Mouse (Mus musculus): ENCODE data around the gene Klhl24. TPM values are rescaled to one million over a fixed set of nuclear protein-coding genes. Genes with fewer than 3 reads are reported as not detected.
"Not testable (repeated sequence)": the region's sequence is repeated elsewhere in the genome, so short reads cannot be mapped to it uniquely, and the experiment has no call there.

Gene Klhl24
- polyA plus RNA-seq, 1 experiment from 2014 or later, result 15.3 TPM

DNA sequence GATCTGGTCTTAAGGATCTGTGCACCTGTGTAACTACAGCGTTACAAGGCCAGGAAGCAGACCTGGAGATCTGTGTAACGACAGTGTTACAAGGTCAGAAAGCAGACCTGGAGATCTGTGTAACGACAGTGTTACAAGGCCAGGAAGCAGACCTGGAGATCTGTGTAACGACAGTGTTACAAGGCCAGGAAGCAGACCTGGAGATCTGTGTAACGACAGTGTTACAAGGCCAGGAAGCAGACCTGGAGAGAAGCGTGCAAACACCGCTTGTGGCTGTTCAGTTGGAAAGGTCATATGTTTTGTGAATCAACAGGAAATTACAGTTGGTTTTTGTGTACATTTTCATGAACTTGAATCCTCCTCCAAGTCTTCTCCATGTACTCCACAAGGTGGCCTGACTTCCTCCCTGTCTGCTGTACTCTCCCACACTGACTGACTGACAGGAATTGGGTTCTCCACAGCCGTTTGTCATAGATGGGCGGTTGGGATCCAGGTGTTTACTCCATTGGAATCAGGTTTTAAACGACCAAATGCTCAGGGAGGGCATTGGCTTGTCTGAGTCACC, 29.1 kb downstream of the Klhl24 start:
- H3K9ac ChIP-seq (ENCODE audit: low read depth, low read length); H3K36me3 ChIP-seq (ENCODE audit: control insufficient read depth, insufficient read depth, low read length); H3K27ac ChIP-seq (ENCODE audit: low read length); H3K9me3 ChIP-seq (ENCODE audit: control insufficient read depth, low read length); H3K4me2 ChIP-seq (ENCODE audit: low read depth, low read length); H3K4me3 ChIP-seq (ENCODE audit: low read length); H3K27me3 ChIP-seq (replicated peaks; ENCODE audit: control insufficient read depth, insufficient read depth, low read length); ATAC-seq; H3K4me1 ChIP-seq (ENCODE audit: control insufficient read depth, insufficient read depth, low read length): not testable (repeated sequence)
- WGBS, result 61% methylated on average over 10 of the region's 10 CpGs

GRCm38 (mm10) chr16:20130397-20130796, 33.1 kb downstream of the Klhl24 start:
- Histone ChIP-seq H3K4me2 (ENCODE audit: low read depth, low read length) (no peak overlapping the region), H3K9ac (ENCODE audit: low read depth, low read length) (no peak overlapping the region), H3K4me3 (ENCODE audit: low read length) (no peak overlapping the region), H3K27me3 (replicated peaks; ENCODE audit: control insufficient read depth, insufficient read depth, low read length) (no peaks in the 10 kb centered on the region), H3K27ac (ENCODE audit: low read length) (no peak overlapping the region), H3K36me3 (ENCODE audit: control insufficient read depth, insufficient read depth, low read length) (no peaks in the 10 kb centered on the region), H3K9me3 (ENCODE audit: control insufficient read depth, low read length) (no peaks in the 10 kb centered on the region), H3K4me1 (ENCODE audit: control insufficient read depth, insufficient read depth, low read length) (no peaks in the 10 kb centered on the region)
- no peak for ATAC-seq
- 62% methylated on average over 2 of the region's 2 CpGs for WGBS

DNA sequence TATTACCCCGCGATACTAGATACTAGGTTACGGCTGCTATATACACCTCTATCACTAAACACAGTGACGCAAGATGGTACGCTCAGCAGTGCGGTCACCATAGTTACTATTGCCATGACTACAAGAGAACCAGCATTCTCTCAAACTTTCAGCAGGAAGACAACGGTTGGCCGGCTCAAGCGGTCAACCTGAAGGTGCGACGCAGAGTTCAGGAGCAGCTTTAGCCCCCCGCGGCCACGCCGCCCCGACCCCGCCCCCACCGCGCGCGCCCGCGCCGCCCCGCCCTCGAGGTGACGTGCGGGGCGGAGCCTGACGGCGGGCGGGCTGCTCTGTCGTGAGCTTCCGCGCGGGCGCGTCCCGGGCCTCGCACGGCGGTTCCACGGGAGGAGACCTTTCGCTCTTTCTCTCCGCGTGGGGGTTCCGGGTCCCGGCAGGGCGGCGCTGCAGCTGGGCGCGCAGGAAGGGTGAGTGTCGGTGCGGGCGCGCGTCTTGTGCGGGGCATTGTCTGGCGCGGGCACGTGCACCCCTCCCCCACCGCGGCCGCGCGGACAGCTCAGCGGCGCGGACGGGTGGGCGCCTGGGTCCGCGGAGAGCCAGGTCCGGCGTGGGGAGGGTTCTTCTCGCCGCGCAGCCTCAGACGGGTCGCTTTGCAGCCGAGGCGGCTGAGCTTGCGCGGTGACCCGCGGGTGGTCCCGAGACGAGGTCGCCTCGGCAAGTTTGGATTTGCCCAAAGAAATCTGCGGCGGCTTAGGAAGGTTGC, 43.6 kb downstream of the Klhl24 start, which contains the start of gene Yeats2:
Gene Yeats2 (plus strand): TSS at position 292 of the 760 bp plus-strand sequence.
- under 1% methylated on average over 81 of the region's 92 CpGs for WGBS
- H3K4me2 ChIP-seq (ENCODE audit: low read depth, low read length), result peak within 1 kb of the TSS; percentile 61
- no peaks in the 10 kb centered on the region for H3K27me3 ChIP-seq (replicated peaks; ENCODE audit: control insufficient read depth, insufficient read depth, low read length)
- peak within 1 kb of the TSS; percentile 93 for H3K9ac ChIP-seq (ENCODE audit: low read depth, low read length)
- H3K9me3 ChIP-seq (ENCODE audit: control insufficient read depth, low read length), result no peaks in the 10 kb centered on the region
- H3K27ac ChIP-seq (ENCODE audit: low read length), result peak within 1 kb of the TSS; percentile 87
- H3K4me3 ChIP-seq (ENCODE audit: low read length), result peak within 1 kb of the TSS; percentile 86
- peak; percentile 97 for ATAC-seq
- H3K4me1 ChIP-seq (ENCODE audit: control insufficient read depth, insufficient read depth, low read length), result peaks cover 8% of the 10 kb centered on the region
- H3K36me3 ChIP-seq (ENCODE audit: control insufficient read depth, insufficient read depth, low read length), result peaks cover 3% of the 10 kb centered on the region; the same call in 1 of the 2 replicates

- WGBS, result 90% methylated on average over 3 of the region's 3 CpGs
- Histone ChIP-seq H3K4me3 (ENCODE audit: low read length) (no peak overlapping the region), H3K9me3 (ENCODE audit: control insufficient read depth, low read length) (no peaks in the 10 kb centered on the region), H3K4me2 (ENCODE audit: low read depth, low read length) (no peak overlapping the region), H3K9ac (ENCODE audit: low read depth, low read length) (no peak overlapping the region), H3K27ac (ENCODE audit: low read length) (no peak overlapping the region), H3K36me3 (ENCODE audit: control insufficient read depth, insufficient read depth, low read length) (peaks cover 3% of the 10 kb centered on the region; the same call in 1 of the 2 replicates), H3K4me1 (ENCODE audit: control insufficient read depth, insufficient read depth, low read length) (peaks cover 8% of the 10 kb centered on the region), H3K27me3 (replicated peaks; ENCODE audit: control insufficient read depth, insufficient read depth, low read length) (no peaks in the 10 kb centered on the region)
- no peak for ATAC-seq
These were observed 47.2 kb downstream of the Klhl24 start for GRCm38 (mm10) chr16:20144568-20144967.

- H3K4me2 ChIP-seq (ENCODE audit: low read depth, low read length), result no peak overlapping the region
- H3K4me3 ChIP-seq (ENCODE audit: low read length), result no peak overlapping the region
- H3K4me1 ChIP-seq (ENCODE audit: control insufficient read depth, insufficient read depth, low read length), result no peaks in the 10 kb centered on the region
- H3K9ac ChIP-seq (ENCODE audit: low read depth, low read length), result no peak overlapping the region
- no peaks in the 10 kb centered on the region for H3K27me3 ChIP-seq (replicated peaks; ENCODE audit: control insufficient read depth, insufficient read depth, low read length)
- no peak for ATAC-seq
- no peak overlapping the region for H3K27ac ChIP-seq (ENCODE audit: low read length)
- WGBS, result 53% methylated on average over 5 of the region's 5 CpGs
- no peaks in the 10 kb centered on the region for H3K9me3 ChIP-seq (ENCODE audit: control insufficient read depth, low read length)
- peaks cover 3% of the 10 kb centered on the region; the same call in 1 of the 2 replicates for H3K36me3 ChIP-seq (ENCODE audit: control insufficient read depth, insufficient read depth, low read length)
These were observed 54.6 kb downstream of the Klhl24 start for GRCm38 (mm10) chr16:20151991-20152390.

DNA sequence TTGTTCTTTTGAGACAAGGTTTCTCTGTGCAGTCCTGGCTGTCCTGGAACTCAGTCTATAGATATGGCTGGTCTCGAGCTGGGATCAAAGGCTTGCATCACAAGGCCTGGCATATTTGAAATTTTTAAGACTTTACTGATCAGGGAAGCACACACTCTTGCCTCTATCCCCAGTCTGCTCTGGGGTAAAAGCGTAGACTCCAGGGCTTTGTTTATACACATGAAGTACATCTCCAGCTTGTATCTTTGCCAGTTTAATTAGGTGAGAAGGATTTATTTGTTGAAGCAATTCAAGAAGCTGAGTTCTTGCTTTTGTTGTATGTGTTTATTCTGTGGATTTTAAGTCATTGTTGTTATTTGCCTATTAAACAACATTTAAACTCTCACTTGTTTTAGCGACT, 56.4 kb downstream of the Klhl24 start:
- Histone ChIP-seq H3K4me3 (ENCODE audit: low read length) (no peak overlapping the region), H3K9me3 (ENCODE audit: control insufficient read depth, low read length) (no peaks in the 10 kb centered on the region), H3K4me2 (ENCODE audit: low read depth, low read length) (no peak overlapping the region), H3K4me1 (ENCODE audit: control insufficient read depth, insufficient read depth, low read length) (no peaks in the 10 kb centered on the region), H3K27me3 (replicated peaks; ENCODE audit: control insufficient read depth, insufficient read depth, low read length) (no peaks in the 10 kb centered on the region), H3K27ac (ENCODE audit: low read length) (no peak overlapping the region), H3K36me3 (ENCODE audit: control insufficient read depth, insufficient read depth, low read length) (peaks cover 8% of the 10 kb centered on the region; the same call in 1 of the 2 replicates), H3K9ac (ENCODE audit: low read depth, low read length) (no peak overlapping the region)
- no peak for ATAC-seq
- 66% methylated on average over 3 of the region's 3 CpGs for WGBS

GRCm38 (mm10) chr16:20160130-20160529, 62.8 kb downstream of the Klhl24 start:
- no peaks in the 10 kb centered on the region for H3K4me1 ChIP-seq (ENCODE audit: control insufficient read depth, insufficient read depth, low read length)
- H3K4me2 ChIP-seq (ENCODE audit: low read depth, low read length), result no peak overlapping the region
- H3K27me3 ChIP-seq (replicated peaks; ENCODE audit: control insufficient read depth, insufficient read depth, low read length), result no peaks in the 10 kb centered on the region
- no peak overlapping the region for H3K9ac ChIP-seq (ENCODE audit: low read depth, low read length)
- H3K9me3 ChIP-seq (ENCODE audit: control insufficient read depth, low read length), result no peaks in the 10 kb centered on the region
- H3K4me3 ChIP-seq (ENCODE audit: low read length), result no peak overlapping the region
- H3K36me3 ChIP-seq (ENCODE audit: control insufficient read depth, insufficient read depth, low read length), result peaks cover 24% of the 10 kb centered on the region
- 95% methylated on average over 2 of the region's 2 CpGs for WGBS
- no peak for ATAC-seq
- no peak overlapping the region for H3K27ac ChIP-seq (ENCODE audit: low read length)

DNA sequence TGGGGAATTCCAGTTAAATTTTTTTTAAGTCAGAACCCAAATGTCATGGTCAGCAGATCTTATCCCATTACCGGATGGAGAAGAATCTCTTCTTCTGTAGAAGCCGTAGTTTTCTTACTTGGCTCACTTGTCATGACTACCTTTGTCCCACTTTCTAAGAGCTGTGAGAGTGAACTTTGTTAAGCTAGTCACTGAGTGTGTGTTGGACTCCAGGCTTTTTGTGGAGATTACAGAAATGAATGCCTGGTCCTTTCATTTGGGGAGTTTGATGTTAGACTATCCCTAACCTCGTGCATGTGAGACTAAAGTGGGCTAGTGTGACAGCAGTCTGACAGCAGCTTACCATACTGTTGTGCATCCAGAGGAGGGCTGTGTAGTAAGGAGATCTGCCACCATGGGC, 71.7 kb downstream of the Klhl24 start:
- Histone ChIP-seq H3K9ac (ENCODE audit: low read depth, low read length) (no peak overlapping the region), H3K27ac (ENCODE audit: low read length) (no peak overlapping the region), H3K27me3 (replicated peaks; ENCODE audit: control insufficient read depth, insufficient read depth, low read length) (no peaks in the 10 kb centered on the region), H3K36me3 (ENCODE audit: control insufficient read depth, insufficient read depth, low read length) (peaks cover 29% of the 10 kb centered on the region), H3K4me2 (ENCODE audit: low read depth, low read length) (no peak overlapping the region), H3K9me3 (ENCODE audit: control insufficient read depth, low read length) (no peaks in the 10 kb centered on the region), H3K4me1 (ENCODE audit: control insufficient read depth, insufficient read depth, low read length) (no peaks in the 10 kb centered on the region), H3K4me3 (ENCODE audit: low read length) (no peak overlapping the region)
- no peak for ATAC-seq
- 87% methylated on average over 3 of the region's 3 CpGs for WGBS

DNA sequence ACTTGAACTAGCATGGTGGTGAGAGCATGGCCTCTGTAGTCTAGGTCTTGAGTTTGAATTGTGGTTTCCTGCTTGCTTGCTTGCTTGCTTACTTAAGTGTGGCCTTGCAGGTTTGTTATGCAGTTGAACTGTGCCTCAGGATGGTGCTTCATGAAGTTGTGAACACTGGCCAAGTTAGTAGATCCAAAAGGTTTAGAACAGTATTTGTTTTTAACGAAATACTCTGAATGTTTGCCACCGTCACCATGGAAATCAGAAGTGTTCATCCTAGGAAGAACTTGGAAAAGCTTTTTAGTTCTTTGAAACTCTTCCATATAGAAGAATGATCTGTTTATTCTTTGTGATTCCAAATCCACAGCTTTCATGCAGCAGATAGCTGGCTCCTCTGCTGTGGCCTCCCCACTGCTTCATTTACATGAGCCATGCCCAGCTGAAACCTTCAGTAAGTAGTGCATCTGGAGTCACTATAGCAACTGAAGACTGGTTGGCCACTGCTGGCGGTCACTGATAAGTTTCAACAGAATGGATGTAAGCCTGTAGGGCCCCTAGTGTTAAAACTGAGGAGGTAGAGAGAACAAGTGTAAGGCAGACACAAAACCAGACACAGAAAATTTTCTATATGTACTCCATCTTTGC, 72.2 kb downstream of the Klhl24 start:
- 60% methylated on average over 3 of the region's 3 CpGs for WGBS
- Histone ChIP-seq H3K27ac (ENCODE audit: low read length) (no peak overlapping the region), H3K4me1 (ENCODE audit: control insufficient read depth, insufficient read depth, low read length) (no peaks in the 10 kb centered on the region), H3K4me2 (ENCODE audit: low read depth, low read length) (no peak overlapping the region), H3K27me3 (replicated peaks; ENCODE audit: control insufficient read depth, insufficient read depth, low read length) (no peaks in the 10 kb centered on the region), H3K9me3 (ENCODE audit: control insufficient read depth, low read length) (no peaks in the 10 kb centered on the region), H3K9ac (ENCODE audit: low read depth, low read length) (no peak overlapping the region), H3K4me3 (ENCODE audit: low read length) (no peak overlapping the region), H3K36me3 (ENCODE audit: control insufficient read depth, insufficient read depth, low read length) (peaks cover 30% of the 10 kb centered on the region)
- ATAC-seq, result peak; percentile 58; the same call in 1 of the 2 replicates
